Mouse (Mus musculus) kidney, postnatal 25 days (tissue): ENCODE measurements at regions not wholly inside any gene's neighbourhood (a gene's known extent, or its start where the extent isn't known, plus 50 kb on each side); places are given as distances from the start of the nearest gene placed in this dataset.
A peak's percentile ranks its signal among the peaks of the same experiment; 100 is the strongest.

ENCODE experiments used
- DNase-seq, 2 experiments: peaks; one replicate each; pipeline ENCODE4 v3.0.0; 2021; ENCODE audit warnings: mixed read lengths in 2 of 2

DNA sequence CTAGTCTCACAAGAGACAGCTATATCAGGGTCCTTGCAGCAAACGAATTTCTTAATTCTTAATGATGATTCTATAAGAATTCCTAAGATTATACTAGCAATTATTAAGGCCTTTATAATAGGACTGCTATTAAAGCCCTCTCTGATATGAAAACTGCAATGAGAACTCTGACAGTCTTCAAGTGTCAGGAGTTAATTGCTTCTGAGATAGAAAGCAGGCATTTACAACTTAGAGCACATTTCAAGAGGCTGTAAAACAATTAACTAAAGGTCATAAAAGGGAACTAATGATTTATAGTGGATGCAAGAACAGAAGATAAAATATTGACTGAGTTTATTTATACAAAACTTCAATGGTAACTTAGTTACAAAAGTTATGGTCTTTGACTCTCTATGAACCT lies 84.9 kb upstream of the Phlpp1 start:
- no peak for DNase-seq

DNA sequence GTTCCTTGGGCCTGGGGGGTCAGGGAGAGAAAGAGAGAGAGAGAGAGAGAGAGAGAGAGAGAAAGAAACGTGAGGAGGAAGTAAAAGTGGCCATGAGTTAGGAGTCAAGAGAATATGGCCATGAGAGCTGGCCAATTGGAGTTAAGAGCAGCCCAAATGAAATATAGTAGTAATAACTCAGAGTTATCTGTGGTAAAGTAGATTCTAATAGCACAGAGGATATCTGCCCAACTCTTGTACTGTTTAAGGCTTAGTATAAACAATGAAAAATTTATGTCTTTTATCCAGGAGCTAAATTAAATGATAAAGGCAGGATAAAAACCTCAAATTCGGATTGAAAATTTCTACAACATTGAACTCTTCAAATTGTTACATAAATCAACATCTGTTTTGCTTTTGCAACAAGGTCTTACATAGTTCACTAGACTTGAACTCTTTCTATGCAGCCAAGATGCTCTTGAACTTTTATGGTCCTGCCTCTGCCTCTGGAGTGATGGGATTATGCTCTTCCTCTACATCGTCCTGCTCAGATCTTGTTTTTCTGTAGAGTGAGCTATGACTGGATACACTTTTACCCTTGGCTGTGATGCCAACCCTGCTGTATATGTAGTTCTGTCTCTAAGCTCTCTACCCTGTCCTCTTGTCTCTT lies 78.5 kb upstream of the Phlpp1 start:
- DNase-seq, result no peak

DNA sequence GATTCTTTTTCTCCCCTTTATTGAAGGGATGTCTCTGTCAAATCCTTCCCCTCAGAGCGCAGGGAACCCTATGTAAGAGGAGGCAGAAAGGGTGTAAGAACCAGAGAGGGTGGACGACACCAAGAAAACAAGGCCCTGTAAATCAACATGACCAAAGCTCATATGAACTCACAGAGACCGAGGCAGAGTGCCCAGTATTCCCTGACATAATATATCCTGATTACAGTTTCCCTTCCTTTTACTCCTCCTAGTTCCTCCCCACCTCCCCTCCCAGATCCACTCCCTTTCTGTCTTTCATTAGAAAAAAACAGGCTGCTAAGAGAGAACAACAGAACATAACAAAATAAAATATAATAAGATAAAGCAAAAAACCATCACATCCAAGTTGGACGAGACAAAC lies 77.7 kb upstream of the Phlpp1 start:
- peak in 1 of 2 experiments; percentile 8 for DNase-seq

DNA sequence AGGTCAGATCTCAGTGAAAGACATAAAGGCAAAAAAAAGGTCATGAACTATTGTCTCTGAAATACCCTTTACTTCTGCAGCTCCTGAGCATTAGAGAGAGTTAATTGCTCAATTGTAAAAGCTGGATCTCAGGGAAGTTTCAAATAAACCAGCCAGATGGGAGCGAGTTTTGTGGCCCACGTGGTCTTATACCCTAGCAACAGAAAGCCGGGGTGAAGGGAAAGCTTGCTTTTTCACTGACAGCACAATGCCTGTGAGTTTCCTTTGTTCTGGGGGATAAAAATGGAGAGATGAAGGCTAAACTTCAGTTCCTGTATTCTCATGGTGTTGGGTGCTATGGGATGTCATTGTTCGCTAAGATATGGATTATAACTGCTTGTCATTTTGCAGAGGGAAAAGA lies 75.2 kb upstream of the Phlpp1 start:
- no peak for DNase-seq

DNA sequence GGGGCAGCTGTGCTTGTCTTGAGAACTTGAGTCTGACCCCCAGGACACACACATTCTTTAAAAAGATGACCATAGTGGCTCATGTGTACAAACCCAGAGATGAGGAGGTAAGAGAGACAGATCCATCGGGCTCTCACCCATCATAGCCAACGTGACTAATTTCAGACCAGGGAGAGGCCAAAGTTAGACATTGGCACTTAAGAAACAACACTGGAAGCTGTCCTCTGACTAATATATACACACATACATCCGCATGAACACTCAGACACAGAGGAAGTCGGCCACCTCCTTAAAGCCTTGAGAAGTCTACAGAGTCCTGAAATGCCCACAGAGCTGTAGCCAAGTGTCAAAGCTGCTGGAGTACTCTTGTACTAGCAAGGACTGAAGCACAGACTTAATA lies 74.4 kb upstream of the Phlpp1 start:
- no peak for DNase-seq

DNA sequence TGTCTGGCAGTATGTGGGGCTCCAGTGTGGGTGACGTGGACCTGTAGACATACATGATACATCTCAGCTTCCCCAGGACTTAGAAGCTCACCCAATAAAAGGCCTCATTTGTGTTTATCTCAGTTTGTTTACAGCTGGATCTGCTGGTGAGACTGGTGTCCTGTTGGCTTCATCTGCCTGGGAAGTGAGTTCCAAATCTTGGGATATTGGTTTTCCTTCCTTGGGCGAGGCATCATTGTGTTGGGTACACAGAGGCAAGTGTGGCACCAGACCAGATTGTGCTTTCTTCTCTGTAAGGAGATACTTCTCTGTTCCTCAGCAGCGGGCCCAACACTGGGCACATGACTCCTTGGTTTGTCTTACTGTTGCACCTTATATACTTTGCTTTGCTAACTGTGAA lies 70.9 kb upstream of the Phlpp1 start:
- no peak for DNase-seq

DNA sequence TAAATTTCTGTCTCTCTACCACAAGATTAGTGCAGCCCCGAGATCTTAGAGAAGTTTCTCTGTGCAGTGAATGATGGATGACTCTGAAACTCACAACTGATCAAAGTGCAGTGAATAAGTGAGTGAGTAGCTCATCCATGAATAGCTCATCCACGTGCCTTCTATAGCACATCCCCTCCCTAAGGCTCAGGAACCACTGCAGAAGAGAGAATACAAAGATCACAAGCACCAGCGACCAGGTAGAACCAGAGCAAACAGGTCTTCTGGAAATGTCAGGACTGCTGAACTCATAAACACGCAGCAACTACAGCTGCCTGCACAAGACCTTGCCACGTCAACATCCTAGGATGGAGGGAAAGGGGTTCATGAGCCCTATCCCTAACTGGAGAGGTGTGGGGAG lies 69.0 kb upstream of the Phlpp1 start:
- no peak for DNase-seq

DNA sequence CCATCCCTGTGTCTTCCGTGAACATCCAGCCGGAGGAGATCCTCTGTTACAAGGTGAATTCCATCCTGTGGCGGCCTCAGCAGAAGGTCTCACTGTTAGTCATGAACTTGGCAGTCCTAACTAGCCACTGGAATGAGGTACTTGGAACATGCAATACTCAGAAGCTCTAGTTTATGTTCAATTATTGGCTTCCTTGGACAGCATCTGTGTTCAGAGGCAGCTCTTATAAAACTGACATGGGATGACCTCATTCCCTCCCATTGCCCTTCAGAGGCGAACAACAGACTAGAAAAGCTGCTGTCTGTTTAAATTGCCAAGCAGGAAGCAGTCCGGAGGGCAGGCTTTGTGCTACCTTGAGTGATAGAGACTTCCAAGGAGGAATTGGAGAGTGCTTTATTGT lies 62.5 kb upstream of the Phlpp1 start:
- no peak for DNase-seq
